Mouse (Mus musculus) kidney, adult 18-20 months (tissue): ENCODE measurements around the gene Nsmf.
A peak's percentile ranks its signal among the peaks of the same experiment; 100 is the strongest.

Source experiments
- DNase-seq: peaks from one replicate; pipeline ENCODE4 v3.0.0; 2021

Nsmf gene

GRCm38 (mm10) chr2:25087842-25088241, 33.7 kb downstream of the Nsmf start:
- DNase-seq = no peak

DNA sequence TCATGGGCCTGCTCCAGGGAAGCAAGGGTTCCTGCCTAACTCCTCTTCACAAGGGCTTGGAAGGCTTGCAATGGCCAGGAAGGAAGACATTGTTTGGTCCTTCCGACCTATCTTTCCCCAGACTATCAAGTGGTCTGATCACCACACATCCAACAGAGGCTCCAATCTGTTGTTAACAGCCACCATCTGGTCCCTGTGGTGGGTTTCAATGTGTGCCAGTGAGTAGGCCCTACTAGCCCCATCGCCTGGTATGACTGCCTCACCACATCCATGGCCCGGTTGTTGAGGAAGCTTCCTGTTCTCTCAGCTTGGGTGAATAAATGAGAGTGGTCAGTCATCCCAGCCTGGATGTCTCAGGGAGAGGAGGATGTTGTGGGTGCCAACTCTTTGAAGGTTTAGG, 34.5 kb downstream of the Nsmf start:
- DNase-seq = no peak

DNA sequence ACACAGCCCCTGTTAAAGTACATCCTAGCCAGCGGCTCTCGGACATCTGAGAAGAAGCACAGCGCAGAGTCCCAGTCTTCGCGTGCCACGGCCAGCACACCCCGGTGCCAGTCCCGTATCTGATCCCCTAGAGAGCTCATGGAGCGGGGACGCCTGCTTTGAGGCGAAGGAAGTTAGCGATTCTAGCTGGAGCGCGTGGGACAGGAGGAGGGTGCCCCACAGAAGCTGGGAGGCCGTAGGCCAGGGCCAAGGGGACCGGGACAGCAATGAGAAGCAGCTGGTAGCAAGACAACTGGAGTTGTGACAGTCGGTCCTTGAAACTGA, 40.6 kb downstream of the Nsmf start:
- DNase-seq = no peak

GRCm38 (mm10) chr2:25095109-25095850, 41.1 kb downstream of the Nsmf start, which contains the start of gene Noxa1:
Noxa1 (minus strand) TSS chr2:25095149.
- DNase-seq = no peak

GRCm38 (mm10) chr2:25098005-25098615, 44.0 kb downstream of the Nsmf start:
- DNase-seq = no peak

GRCm38 (mm10) chr2:25098956-25099355, 44.8 kb downstream of the Nsmf start:
- DNase-seq = peak; percentile 38

DNA sequence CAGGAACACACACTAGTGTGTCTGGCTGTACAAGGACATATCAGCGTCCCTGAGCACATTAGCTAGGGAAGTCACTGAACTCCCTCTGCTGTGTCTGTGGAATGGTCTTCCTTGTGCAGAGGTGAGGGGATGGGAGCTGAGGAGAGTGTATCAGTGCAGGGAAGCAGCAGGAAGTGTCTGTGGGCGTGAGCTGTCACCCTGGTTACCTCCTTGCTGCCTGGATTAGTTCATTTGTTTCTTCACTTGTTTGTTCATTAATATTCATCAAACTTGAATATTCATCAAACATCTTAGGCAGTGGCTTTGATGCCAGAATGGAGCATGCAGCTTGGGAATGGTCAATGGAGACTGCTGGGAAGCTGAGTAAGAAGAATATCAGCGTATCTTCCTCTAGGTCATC, 45.5 kb downstream of the Nsmf start:
- DNase-seq = no peak

DNA sequence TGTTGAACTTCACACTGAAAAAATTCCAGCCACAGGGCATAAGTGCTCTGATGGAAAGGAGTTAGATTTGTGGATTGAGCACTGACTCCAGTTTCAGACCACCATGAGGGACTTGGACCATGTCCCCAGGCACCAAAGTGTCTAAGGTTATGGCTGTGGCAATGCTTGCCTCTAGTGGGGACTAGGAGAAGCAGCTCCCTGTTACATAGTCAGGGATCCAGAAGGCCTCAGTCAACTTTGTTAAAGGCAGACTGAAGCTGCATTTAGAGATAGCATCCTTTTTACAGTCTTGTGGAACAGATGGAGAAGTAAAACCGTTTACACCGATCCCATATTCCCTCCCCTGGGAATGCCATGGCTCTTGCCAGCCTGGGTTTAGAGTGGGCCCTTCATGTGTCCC, 50.0 kb downstream of the Nsmf start:
- DNase-seq = no peak

DNA sequence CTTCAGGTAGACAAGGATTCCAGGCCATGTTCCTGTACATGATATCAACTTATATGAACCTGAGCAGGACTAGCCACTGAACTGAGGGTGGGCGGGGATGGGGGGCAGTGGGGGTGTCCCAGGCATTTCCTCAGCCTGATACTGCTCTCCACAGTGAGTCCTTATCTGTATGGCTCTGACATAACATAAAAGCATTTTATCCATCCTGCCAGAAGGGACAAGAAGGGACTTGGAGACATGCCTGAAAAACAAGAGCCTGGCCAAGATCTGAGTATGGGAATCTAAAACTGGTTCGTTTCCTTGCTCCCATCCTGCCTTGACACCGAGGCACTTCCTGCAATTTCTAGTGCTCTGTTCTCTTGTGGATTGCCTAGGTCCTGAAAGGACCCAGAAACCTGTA, 51.9 kb downstream of the Nsmf start:
- DNase-seq = no peak

- DNase-seq = no peak
Observed at GRCm38 (mm10) chr2:25109487-25109886, 55.3 kb downstream of the Nsmf start.

DNA sequence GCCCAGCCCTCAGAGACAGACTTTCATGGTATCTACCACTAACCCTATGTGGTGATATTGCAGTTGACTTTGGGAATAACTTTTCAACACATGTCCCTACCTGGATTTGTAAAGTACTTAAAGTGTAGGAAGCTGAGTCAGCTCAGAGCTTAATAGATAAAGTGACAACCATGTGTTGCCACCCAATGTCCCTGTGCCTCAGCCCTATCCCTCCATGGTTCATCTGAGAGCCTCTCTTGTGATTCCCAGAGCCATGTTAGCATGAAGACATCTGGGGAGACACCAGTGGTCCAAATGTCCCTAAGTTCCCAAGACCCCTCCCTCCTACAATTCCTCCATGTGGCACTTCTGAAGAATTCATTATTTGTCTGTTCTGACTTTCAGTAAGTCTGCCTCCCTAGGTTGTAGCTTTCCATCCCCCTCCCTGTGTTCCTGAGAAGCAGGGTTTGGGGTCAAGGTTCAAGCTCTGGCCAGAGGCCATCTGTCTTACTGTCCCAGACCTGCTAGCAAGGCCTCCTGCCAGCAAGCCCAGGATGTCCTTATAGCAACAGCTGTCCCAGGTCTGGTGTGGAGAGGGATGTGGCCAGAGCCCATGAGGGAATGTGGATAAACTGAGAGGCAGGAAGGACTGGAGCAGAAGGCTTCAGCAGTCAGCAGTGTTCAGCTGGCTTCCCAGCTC, 56.5 kb downstream of the Nsmf start:
- peak; percentile 74 for DNase-seq

GRCm38 (mm10) chr2:25111184-25111791, 57.1 kb downstream of the Nsmf start:
- DNase-seq = no peak
